Mouse (Mus musculus): ENCODE data around the gene Wsb1. TPM values are rescaled to one million over a fixed set of nuclear protein-coding genes. Genes with fewer than 3 reads are reported as not detected.

Gene Wsb1
- total and polyA plus RNA-seq, 3 experiments, result 48.8 to 90.9 (median 57.0) TPM

DNA sequence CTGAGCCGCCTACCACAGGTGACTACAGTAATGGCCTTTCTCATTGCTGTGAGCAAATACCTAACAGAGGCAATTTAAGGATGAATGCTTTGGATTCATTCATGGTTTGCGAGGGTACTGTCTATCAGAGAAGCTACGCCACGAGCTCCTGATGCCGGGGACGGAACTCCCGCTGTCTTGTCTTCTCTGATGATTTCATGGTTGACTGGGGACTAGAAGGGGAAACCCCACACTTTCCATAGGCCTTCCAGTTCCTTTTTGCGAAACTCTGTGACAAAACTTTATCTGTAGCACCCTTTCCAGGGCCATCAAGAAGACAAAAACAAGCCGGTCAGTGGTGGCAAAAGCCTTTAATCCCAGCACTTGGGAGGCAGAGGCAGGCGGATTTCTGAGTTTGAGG is 46.8 kb downstream of the Wsb1 start:
- Histone ChIP-seq H3K79me2 (ENCODE audit: control insufficient read depth, insufficient read depth, low read length, poor library complexity) (no peaks in the 10 kb centered on the region), H3K27ac (ENCODE audit: control insufficient read depth, low read depth, low read length) (no peak overlapping the region)
- peak; percentile 80 for DNase-seq (ENCODE audit: low read depth, low spot score)

GRCm38 (mm10) chr11:79204444-79204843 is 50.0 kb downstream of the Wsb1 start:
- Histone ChIP-seq H3K4me3 (ENCODE audit: control insufficient read depth in 1 of 2, insufficient read depth in 1 of 2, low read depth in 2 of 2, low read length in 2 of 2) (no peak overlapping the region), H3K9ac (ENCODE audit: control insufficient read depth, low read depth, low read length, poor library complexity, severe bottlenecking) (no peak overlapping the region), H3K27me3 (ENCODE audit: control insufficient read depth in 1 of 2, insufficient read depth in 2 of 2, low read length in 2 of 2) (no peaks in the 10 kb centered on the region), H3K27ac (ENCODE audit: control insufficient read depth, low read depth, low read length) (no peak overlapping the region), H3K4me1 (ENCODE audit: control insufficient read depth in 1 of 2, insufficient read depth in 2 of 2, low read length in 2 of 2) (peaks cover 5 to 25% of the 10 kb centered on the region in 2 experiments), H3K9me3 (replicated peaks; ENCODE audit: insufficient read depth, low read length) (no peaks in the 10 kb centered on the region), H3K36me3 (ENCODE audit: control insufficient read depth in 1 of 2, insufficient read depth in 2 of 2, low read length in 2 of 2) (peaks cover 0 to 9% of the 10 kb centered on the region in 2 experiments; a peak in 2 of 4 replicates), H3K79me2 (ENCODE audit: control insufficient read depth, insufficient read depth, low read length, poor library complexity) (no peaks in the 10 kb centered on the region)
- DNase-seq (ENCODE audit: low read depth, low spot score), result no peak
- TF ChIP-seq UBTF (IDR thresholded peaks at IDR 0.05; ENCODE audit: borderline replicate concordance, insufficient read depth, low read depth, low read length), result no peak
- no peak for TF ChIP-seq EP300 (IDR thresholded peaks at IDR 0.05; ENCODE audit: low read depth in 1 of 2, low read length in 2 of 2)
- no peak for TF ChIP-seq POLR2AphosphoS2 (IDR thresholded peaks at IDR 0.05; ENCODE audit: low read length)
- TF ChIP-seq ELF1 (IDR thresholded peaks at IDR 0.05; ENCODE audit: low read depth, low read length), result no peak
- no peak for TF ChIP-seq BHLHE40 (IDR thresholded peaks at IDR 0.05; ENCODE audit: borderline replicate concordance, low read depth, low read length)
- no peak for TF ChIP-seq HCFC1 (IDR thresholded peaks at IDR 0.05; ENCODE audit: low read depth, low read length)

More for the DNA sequence above, 46.8 kb downstream of the Wsb1 start:
- Histone ChIP-seq H3K36me3 (ENCODE audit: control insufficient read depth in 1 of 2, insufficient read depth in 2 of 2, low read length in 2 of 2) (peaks cover 0 to 17% of the 10 kb centered on the region in 2 experiments; a peak in 2 of 4 replicates), H3K27me3 (ENCODE audit: control insufficient read depth in 1 of 2, insufficient read depth in 2 of 2, low read length in 2 of 2) (no peaks in the 10 kb centered on the region), H3K4me3 (ENCODE audit: control insufficient read depth in 1 of 2, insufficient read depth in 1 of 2, low read depth in 2 of 2, low read length in 2 of 2) (peak overlapping the region; percentile 5 to 41; a peak in 1 of 4 replicates), H3K4me1 (ENCODE audit: control insufficient read depth in 1 of 2, insufficient read depth in 2 of 2, low read length in 2 of 2) (peaks cover 9 to 35% of the 10 kb centered on the region in 2 experiments), H3K9me3 (replicated peaks; ENCODE audit: insufficient read depth, low read length) (no peaks in the 10 kb centered on the region), H3K9ac (ENCODE audit: control insufficient read depth, low read depth, low read length, poor library complexity, severe bottlenecking) (peak overlapping the region; percentile 11; the same call in 1 of the 2 replicates)
- TF ChIP-seq RCOR1 (IDR thresholded peaks at IDR 0.05; ENCODE audit: low read depth, low read length), result peak; percentile 51; the same call in 1 of the 2 replicates
- TF ChIP-seq BHLHE40 (IDR thresholded peaks at IDR 0.05; ENCODE audit: borderline replicate concordance, low read depth, low read length), result no peak
- peak; percentile 40; the same call in 1 of the 2 replicates for TF ChIP-seq TBP (IDR thresholded peaks at IDR 0.05; ENCODE audit: low read depth, low read length)
- TF ChIP-seq MYC (IDR thresholded peaks at IDR 0.05; ENCODE audit: low read depth, low read length), result peak; percentile 62; the same call in 1 of the 2 replicates
- TF ChIP-seq MEF2A (IDR thresholded peaks at IDR 0.05; ENCODE audit: extremely low read depth, insufficient replicate concordance, low read depth, low read length, poor library complexity, severe bottlenecking), result no peak
- peak; percentile 63; the same call in 1 of the 2 replicates for TF ChIP-seq SIN3A (IDR thresholded peaks at IDR 0.05; ENCODE audit: low read length)
- TF ChIP-seq USF2 (IDR thresholded peaks at IDR 0.05; ENCODE audit: borderline replicate concordance in 1 of 2, insufficient read depth in 1 of 2, low read depth in 1 of 2, low read length in 2 of 2), result no peak
- TF ChIP-seq NELFE (IDR thresholded peaks at IDR 0.05; ENCODE audit: low read depth, low read length), result peak; percentile 29; the same call in 1 of the 2 replicates
- TF ChIP-seq CHD2 (IDR thresholded peaks at IDR 0.05; ENCODE audit: low read length), result no peak
- peak; percentile 66 for TF ChIP-seq HCFC1 (IDR thresholded peaks at IDR 0.05; ENCODE audit: low read depth, low read length)
- TF ChIP-seq MAX (IDR thresholded peaks at IDR 0.05; ENCODE audit: low read length), result peak; percentile 64; the same call in 1 of the 2 replicates
- TF ChIP-seq GATA1 (IDR thresholded peaks at IDR 0.05; ENCODE audit: low read depth, low read length), result no peak
- 0 out of 2 replicates have a peak, but pooled peaks have one; percentile 11 for TF ChIP-seq ZC3H11A (IDR thresholded peaks at IDR 0.05; ENCODE audit: low read depth, low read length)
- no peak for TF ChIP-seq KAT2A (conservative IDR thresholded peaks at IDR 0.05; ENCODE audit: low read depth, low read length)
- TF ChIP-seq SMC3 (IDR thresholded peaks at IDR 0.05; ENCODE audit: low read depth, low read length), result 0 out of 2 replicates have a peak, but pooled peaks have one; percentile 10
- peak; percentile 49 to 53; a peak in 3 of 4 replicates for TF ChIP-seq EP300 (IDR thresholded peaks at IDR 0.05; ENCODE audit: low read depth in 1 of 2, low read length in 2 of 2)
- peak; percentile 63; the same call in 1 of the 2 replicates for TF ChIP-seq ETS1 (IDR thresholded peaks at IDR 0.05; ENCODE audit: low read depth, low read length)
- TF ChIP-seq CTCF (IDR thresholded peaks at IDR 0.05 in 2 of 3, conservative IDR thresholded peaks at IDR 0.05 in 1 of 3; ENCODE audit: control insufficient read depth in 1 of 3, insufficient read depth in 1 of 3, low read depth in 2 of 3, low read length in 3 of 3, poor library complexity in 1 of 3, severe bottlenecking in 1 of 3), result no peak
- TF ChIP-seq MXI1 (IDR thresholded peaks at IDR 0.05; ENCODE audit: low read depth, low read length), result peak; percentile 50; the same call in 1 of the 2 replicates

Measured in MEL (cell line).